In the genomic region with DNA sequence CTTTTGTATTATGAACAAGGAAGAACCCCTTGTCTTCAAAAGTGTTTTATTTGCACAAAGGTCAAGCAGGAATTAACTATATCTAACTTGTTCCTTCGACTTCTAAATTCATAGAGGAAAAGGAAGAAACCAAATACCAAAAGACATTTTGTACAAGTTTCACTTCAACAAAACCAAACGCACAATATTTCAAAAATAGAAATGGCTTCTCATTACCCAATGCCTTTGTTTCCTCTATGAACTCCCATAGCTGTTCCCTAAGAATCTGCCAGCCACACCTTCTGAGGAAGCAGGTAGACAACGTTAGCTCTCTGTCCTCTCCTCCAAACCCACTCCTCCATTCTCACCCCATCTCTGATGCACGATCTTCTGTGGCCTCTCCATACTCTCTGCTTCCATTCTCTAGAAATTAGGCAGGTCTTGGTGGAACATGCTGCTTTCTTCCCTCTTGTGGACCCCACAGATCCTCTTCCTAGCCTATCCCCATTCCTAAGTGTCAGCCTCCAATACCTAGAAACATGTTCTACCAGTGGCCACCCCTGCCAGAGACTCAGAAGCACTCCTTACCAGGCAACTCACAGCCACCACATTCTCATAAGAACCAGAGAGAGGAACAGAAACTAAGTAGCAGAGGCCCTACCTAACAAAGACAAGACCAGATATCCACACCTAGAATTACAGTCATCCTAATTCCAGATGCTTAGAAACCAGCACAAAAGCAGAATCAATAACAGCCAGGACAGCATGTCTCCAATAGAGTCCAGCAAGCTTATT, we compare ENCODE assay signal across 39 mouse cellular contexts. TPM values are rescaled to one million over a fixed set of nuclear protein-coding genes. Genes with fewer than 3 reads are reported as not detected.
DNase-seq lines count a peak whose midpoint lies in the region; ATAC-seq and TF ChIP-seq lines count a peak whose summit lies in the region.
"Had no signal": no experiment of that assay in that cellular context is flagged by ENCODE, and none has a peak within 500 bp of the region (broad histone marks: within the 10 kb centered on the region; RNA-seq: fewer than 3 reads in every experiment).

No protein-coding gene starts in this region.

- dilution Hi-C loops in CH12.LX (cut with MboI; ENCODE audit: extremely low pct_ligation_motif_present, extremely low pct_unique_long_range_greater_than_20kb, low sequenced_read_pairs) = no loop called here

- no peaks in the 10 kb centered on the region for H3K79me2 ChIP-seq in CH12.LX (replicated peaks; ENCODE audit: control insufficient read depth, extremely low read depth, insufficient read depth, poor library complexity, severe bottlenecking)
- no peaks in the 10 kb centered on the region for H3K79me2 ChIP-seq in macrophage (ENCODE audit: inconsistent target)

- H3K9ac ChIP-seq in CH12.LX (ENCODE audit: insufficient read depth, low read depth) = peak overlapping the region; percentile 60
- no peak overlapping the region for H3K9ac ChIP-seq in forebrain, embryonic 13.5 days
- no peak overlapping the region for H3K9ac ChIP-seq in hindbrain, embryonic 13.5 days
- H3K9ac ChIP-seq: forebrain, embryonic 15.5 days; heart, embryonic 13.5 days; kidney, embryonic 15.5 days; limb, embryonic 12.5 days; liver, postnatal 0 days; stomach, embryonic 15.5 days had no signal

- DNase-seq in spleen, adult 18-20 months = peak; percentile 13 to 31
- no peak for DNase-seq in spleen, postnatal 14 days (ENCODE audit: low spot score in 2 of 2)
- DNase-seq in CH12.LX (ENCODE audit: extremely low read depth) = peak; percentile 60
- DNase-seq: adrenal gland, adult 8-10 months; cerebellum, adult 11-12 months; cerebellum, postnatal 14 days; gastrocnemius, postnatal 36 days; heart, adult 2 months; heart, postnatal 14 days; kidney, adult 18-20 months; kidney, postnatal 25 days; liver, postnatal 0 days; lung, postnatal 36 days; midbrain, embryonic 14.5 days; right cerebral cortex, adult 18-20 months; right cerebral cortex, postnatal 4 days had no signal

- no peaks in the 10 kb centered on the region for H3K9me3 ChIP-seq in CH12.LX (replicated peaks; ENCODE audit: low read length)
- H3K9me3 ChIP-seq in forebrain, embryonic 13.5 days (replicated peaks) = no peaks in the 10 kb centered on the region
- H3K9me3 ChIP-seq in hindbrain, embryonic 13.5 days = no peaks in the 10 kb centered on the region
- H3K9me3 ChIP-seq: forebrain, embryonic 15.5 days; heart, embryonic 13.5 days; hindbrain, embryonic 10.5 days; kidney, embryonic 15.5 days; limb, embryonic 12.5 days; stomach, embryonic 15.5 days had no signal

- H3K36me3 ChIP-seq in CH12.LX (replicated peaks in 1 of 2; ENCODE audit: control insufficient read depth in 1 of 2, insufficient read depth in 1 of 2, low read length in 1 of 2) = no peaks in the 10 kb centered on the region
- no peaks in the 10 kb centered on the region for H3K36me3 ChIP-seq in macrophage (ENCODE audit: inconsistent target)
- no peaks in the 10 kb centered on the region for H3K36me3 ChIP-seq in small intestine, adult 2 months (ENCODE audit: control insufficient read depth, insufficient read depth, low read length)
- no peaks in the 10 kb centered on the region for H3K36me3 ChIP-seq in forebrain, embryonic 13.5 days (ENCODE audit: poor library complexity, severe bottlenecking)
- no peaks in the 10 kb centered on the region for H3K36me3 ChIP-seq in hindbrain, embryonic 13.5 days
- H3K36me3 ChIP-seq: forebrain, embryonic 15.5 days; heart, embryonic 13.5 days; hindbrain, embryonic 10.5 days; kidney, embryonic 15.5 days; limb, embryonic 12.5 days; stomach, embryonic 15.5 days had no signal

- ATAC-seq in forebrain, embryonic 13.5 days = no peak
- ATAC-seq in erythroblast, adult 5-6 weeks (replicated peaks; ENCODE audit: low FRiP score, poor library complexity, severe bottlenecking) = no peak
- ATAC-seq in hindbrain, embryonic 13.5 days (ENCODE audit: low FRiP score) = no peak
- ATAC-seq: forebrain, embryonic 15.5 days; hindbrain, embryonic 16.5 days; liver, postnatal 0 days had no signal

- TF ChIP-seq CTCF in CH12.LX (conservative IDR thresholded peaks at IDR 0.05 in 1 of 2, IDR thresholded peaks at IDR 0.05 in 1 of 2; ENCODE audit: low read depth in 2 of 2, low read length in 2 of 2) = no peak
- TF ChIP-seq CTCF in small intestine, adult 2 months (IDR thresholded peaks at IDR 0.05; ENCODE audit: extremely low read depth, insufficient read length, insufficient replicate concordance, low read depth, low read length) = no peak

- no peak for TF ChIP-seq RAD21 in CH12.LX (IDR thresholded peaks at IDR 0.05; ENCODE audit: low read depth, low read length)

- H3K27ac ChIP-seq in CH12.LX (ENCODE audit: insufficient read depth, low read depth) = peak overlapping the region; percentile 70
- peak overlapping the region; percentile 41; the same call in 1 of the 2 replicates for H3K27ac ChIP-seq in macrophage
- H3K27ac ChIP-seq in small intestine, adult 2 months (ENCODE audit: insufficient read depth, low read depth, low read length) = peak overlapping the region; percentile 81
- H3K27ac ChIP-seq in forebrain, embryonic 13.5 days = no peak overlapping the region
- H3K27ac ChIP-seq in hindbrain, embryonic 13.5 days = no peak overlapping the region
- H3K27ac ChIP-seq: forebrain, embryonic 15.5 days; heart, adult 2 months; heart, embryonic 13.5 days; hindbrain, embryonic 10.5 days; kidney, embryonic 15.5 days; limb, embryonic 12.5 days; stomach, embryonic 15.5 days had no signal

- WGBS in macrophage (ENCODE audit: missing documents) = 18% methylated on average over 4 of the region's 4 CpGs
- 62% methylated on average over 4 of the region's 4 CpGs for WGBS in small intestine, adult 2 months
- WGBS in forebrain, embryonic 13.5 days = 86% methylated on average over 4 of the region's 4 CpGs
- WGBS in hindbrain, embryonic 13.5 days = 81% methylated on average over 4 of the region's 4 CpGs

- TF ChIP-seq EP300 in CH12.LX (IDR thresholded peaks at IDR 0.05; ENCODE audit: low read length) = peak; percentile 80

- TF ChIP-seq POLR2A in CH12.LX (IDR thresholded peaks at IDR 0.05; ENCODE audit: low read depth, low read length) = peak; percentile 28; the same call in 1 of the 2 replicates
- TF ChIP-seq POLR2A in small intestine, adult 2 months (IDR thresholded peaks at IDR 0.05; ENCODE audit: low read depth, low read length) = no peak

- in situ Hi-C loops in CH12.LX (cut with MboI; ENCODE audit: low pct_ligation_motif_present, low pct_unique_long_range_greater_than_20kb, low sequenced_read_pairs) = loop anchor here (10.0 kb wide), 1 partner anchor 91 kb away; no protein-coding TSS in a partner anchor

- peak overlapping the region in 2 of 3 experiments; percentile 18 to 51 for H3K4me3 ChIP-seq in CH12.LX (replicated peaks in 1 of 3; ENCODE audit: low read depth in 2 of 3, low read length in 2 of 3, poor library complexity in 1 of 3)
- no peak overlapping the region for H3K4me3 ChIP-seq in macrophage (ENCODE audit: inconsistent target)
- H3K4me3 ChIP-seq in small intestine, adult 2 months (ENCODE audit: low read depth, low read length) = no peak overlapping the region
- H3K4me3 ChIP-seq in forebrain, embryonic 13.5 days = no peak overlapping the region
- no peak overlapping the region for H3K4me3 ChIP-seq in hindbrain, embryonic 13.5 days
- H3K4me3 ChIP-seq: forebrain, embryonic 15.5 days; heart, adult 2 months; heart, embryonic 13.5 days; hindbrain, embryonic 10.5 days; kidney, embryonic 15.5 days; limb, embryonic 12.5 days; stomach, embryonic 15.5 days had no signal

- peaks cover 11 to 40% of the 10 kb centered on the region in 2 experiments for H3K4me1 ChIP-seq in CH12.LX (ENCODE audit: control insufficient read depth in 1 of 2, insufficient read depth in 2 of 2)
- no peaks in the 10 kb centered on the region; the same call in 1 of the 2 replicates for H3K4me1 ChIP-seq in small intestine, adult 2 months (ENCODE audit: control insufficient read depth, insufficient read depth, insufficient read length, low read length)
- no peaks in the 10 kb centered on the region for H3K4me1 ChIP-seq in forebrain, embryonic 13.5 days
- H3K4me1 ChIP-seq in hindbrain, embryonic 13.5 days (replicated peaks) = no peaks in the 10 kb centered on the region
- H3K4me1 ChIP-seq: forebrain, embryonic 15.5 days; heart, embryonic 13.5 days; hindbrain, embryonic 10.5 days; kidney, embryonic 15.5 days; limb, embryonic 12.5 days; stomach, embryonic 15.5 days had no signal

- peak overlapping the region; percentile 47 for H3K4me2 ChIP-seq in CH12.LX (ENCODE audit: insufficient read depth, low read depth, poor library complexity, severe bottlenecking)
- no peak overlapping the region for H3K4me2 ChIP-seq in forebrain, embryonic 13.5 days
- H3K4me2 ChIP-seq in hindbrain, embryonic 13.5 days = no peak overlapping the region
- H3K4me2 ChIP-seq: forebrain, embryonic 15.5 days; heart, embryonic 13.5 days; kidney, embryonic 15.5 days; limb, embryonic 12.5 days; liver, embryonic 11.5 days; stomach, embryonic 15.5 days had no signal

- H3K27me3 ChIP-seq in CH12.LX (replicated peaks) = no peaks in the 10 kb centered on the region
- no peaks in the 10 kb centered on the region for H3K27me3 ChIP-seq in small intestine, adult 2 months (ENCODE audit: control insufficient read depth, insufficient read depth, low read length)
- H3K27me3 ChIP-seq in forebrain, embryonic 13.5 days = no peaks in the 10 kb centered on the region
- H3K27me3 ChIP-seq in hindbrain, embryonic 13.5 days = no peaks in the 10 kb centered on the region
- H3K27me3 ChIP-seq: forebrain, embryonic 15.5 days; heart, embryonic 13.5 days; kidney, embryonic 15.5 days; limb, embryonic 12.5 days; stomach, embryonic 15.5 days had no signal

TF ChIP-seq in CH12.LX, 34 proteins besides CTCF, POLR2A, EP300 and RAD21 (continues in another document):
- TF ChIP-seq CHD1 (IDR thresholded peaks at IDR 0.05; ENCODE audit: low read depth, low read length) (peak; percentile 90; the same call in 1 of the 2 replicates), TBP (conservative IDR thresholded peaks at IDR 0.05; ENCODE audit: low read depth, low read length) (0 out of 2 replicates have a peak, but pooled peaks have one; percentile 49), SIN3A (IDR thresholded peaks at IDR 0.05; ENCODE audit: low read length) (0 out of 2 replicates have a peak, but pooled peaks have one; percentile 57), RCOR1 (conservative IDR thresholded peaks at IDR 0.05; ENCODE audit: low read depth, low read length) (0 out of 2 replicates have a peak, but pooled peaks have one; percentile 62)

RNA-seq across cellular contexts. Expression of a gene that starts 4.1 kb away (rescaled TPM):
- total RNA-seq in CH12.LX (2012; rRNA removed) (not detected in 2 replicates), CH12.LX (2014; rRNA removed) (not detected in 2 replicates)
- polyA plus RNA-seq in CH12.LX (2012; ENCODE audit: insufficient read length, low read depth) (not detected in 2 replicates), macrophage (2018) (not detected in 3 replicates)
- not detected for total RNA-seq in macrophage (2018; cell fraction: chromatin; rRNA removed)
- total RNA-seq in macrophage (2018; cell fraction: cytosol; rRNA removed) = not detected
- not detected for total RNA-seq in macrophage (2018; cell fraction: nucleus; rRNA removed)
- not detected in 2 replicates for polyA plus RNA-seq in small intestine, adult 2 months (2012; rRNA removed)
- not detected in 2 replicates for polyA plus RNA-seq in forebrain, embryonic 13.5 days (2015; fragmentation: Nextera tagmentation; extraction: Ambion mirVana)
- not detected in 2 replicates for total RNA-seq in erythroblast, adult 5-6 weeks (2015; ENCODE audit: low replicate concordance)
- not detected in 2 replicates for total RNA-seq in erythroblast, adult 5-6 weeks (2017; ENCODE audit: low replicate concordance)
- not detected in 2 replicates for polyA plus RNA-seq in hindbrain, embryonic 13.5 days (2015; fragmentation: Nextera tagmentation; extraction: Ambion mirVana)
- total RNA-seq: adrenal gland, adult 8-10 months; ES-E14; gastrocnemius, adult 18-20 months; gastrocnemius, postnatal 36 days; heart, adult 2 months; heart, postnatal 14 days; layer of hippocampus, adult 18-20 months; layer of hippocampus, postnatal 10 days; left cerebral cortex, adult 18-20 months; left cerebral cortex, postnatal 25 days had no signal
- polyA plus RNA-seq: embryonic facial prominence, embryonic 11.5 days; forebrain, embryonic 15.5 days; frontal cortex, adult 2 months; heart, adult 2 months; heart, embryonic 13.5 days; hindbrain, embryonic 10.5 days; hindbrain, embryonic 16.5 days; intestine, embryonic 14.5 days; kidney, embryonic 15.5 days; limb, embryonic 12.5 days; liver, embryonic 11.5 days; liver, postnatal 0 days; lung, embryonic 16.5 days; midbrain, embryonic 14.5 days; stomach, embryonic 15.5 days had no signal

Comparison
In these comparisons a context has a peak if more than half of its experiments do, and no peak if none do; other contexts are left out.
1. DNase-seq: peak in spleen, adult 18-20 months (2 of 2) and CH12.LX (single experiment); none in spleen, postnatal 14 days (0 of 2).
2. H3K27ac ChIP-seq: peak in CH12.LX (single experiment), macrophage (single experiment) and small intestine, adult 2 months (single experiment); none in forebrain, embryonic 13.5 days (single experiment) and hindbrain, embryonic 13.5 days (single experiment).
3. H3K4me3 ChIP-seq: peak in CH12.LX (2 of 3); none in macrophage (single experiment), small intestine, adult 2 months (single experiment), forebrain, embryonic 13.5 days (single experiment) and hindbrain, embryonic 13.5 days (single experiment).